Mouse (Mus musculus): ENCODE measurements at regions not wholly inside any gene's neighbourhood (a gene's known extent, or its start where the extent isn't known, plus 50 kb on each side); places are given as distances from the start of the nearest gene placed in this dataset.

DNA sequence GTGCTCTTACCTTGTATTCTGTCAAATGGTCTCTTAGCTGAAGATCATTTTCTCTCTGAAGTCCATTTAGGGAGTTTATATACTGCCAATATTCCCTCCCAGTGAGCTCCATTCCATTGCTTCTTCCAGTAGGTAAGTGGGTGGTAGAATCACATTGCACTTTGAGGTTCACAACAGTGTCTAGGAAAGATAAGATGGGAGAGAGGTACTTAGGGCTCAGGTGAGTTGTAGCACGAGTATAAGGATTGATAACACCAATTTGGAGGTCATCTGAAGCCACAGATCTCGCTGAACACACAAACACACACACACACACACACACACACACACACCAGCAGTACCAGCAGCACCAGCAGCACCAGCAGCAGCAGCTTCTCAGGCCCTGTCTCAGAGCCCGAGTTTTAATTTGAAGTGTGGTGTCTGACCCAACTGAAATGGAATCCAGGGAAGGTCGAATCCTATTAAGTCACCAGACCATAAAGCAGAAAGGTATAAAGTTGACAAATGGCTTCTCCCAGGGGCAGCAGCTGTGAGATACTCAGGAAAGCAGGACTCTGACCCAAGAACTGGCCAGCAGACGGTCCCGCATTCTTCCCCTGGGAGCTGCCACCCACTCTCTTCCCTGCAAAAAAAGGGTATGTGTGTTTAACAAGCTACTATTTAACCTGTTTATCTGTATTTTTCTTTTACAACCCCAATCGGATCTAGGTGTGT, 561.9 kb upstream of the Cdh11 start:
- TF ChIP-seq CTCF (IDR thresholded peaks at IDR 0.05; ENCODE audit: control insufficient read depth, insufficient read depth, low read length) (no peak), POLR2A (IDR thresholded peaks at IDR 0.05; ENCODE audit: borderline replicate concordance, control insufficient read depth, low read depth, low read length) (no peak)

Data from bone marrow, adult 2 months (tissue).